Mouse (Mus musculus) intestine, embryonic 14.5 days (tissue): ENCODE measurements around the gene Tspan9. TPM values are rescaled to one million over a fixed set of nuclear protein-coding genes. Genes with fewer than 3 reads are reported as not detected.

ENCODE experiments used
- ATAC-seq: fragments of 200-750 bp; cut with Nextera tagmentation; replicated peaks from 2 replicates; pipeline ENCODE4 v1.8.0; 2017; ENCODE audit warnings: low read depth, moderate number of reproducible peaks, moderate TSS enrichment, moderate library complexity; ENCODE audit not compliant: low FRiP score, low TSS enrichment
- DNase-seq: peaks from one replicate; pipeline ENCODE4 v3.0.0-alpha.2; 2018; ENCODE audit warnings: low spot score
- H3K27ac ChIP-seq: fragments of 300-500 bp; sonication (generic); 2 replicates; pipeline ENCODE4 v1.5.1; 2014; ENCODE audit warnings: low read depth, mild to moderate bottlenecking, control low read depth
- H3K27me3 ChIP-seq: fragments of 300-500 bp; sonication (generic); replicated peaks from 2 replicates; pipeline ENCODE4 v1.6.1; 2014; ENCODE audit warnings: low read length, control low read depth; ENCODE audit not compliant: control insufficient read depth, insufficient read depth
- H3K36me3 ChIP-seq: fragments of 300-500 bp; sonication (generic); 2 replicates; pipeline ENCODE4 v1.6.1; 2014; ENCODE audit warnings: low read length, control low read depth; ENCODE audit not compliant: control insufficient read depth, insufficient read depth
- H3K4me1 ChIP-seq: fragments of 300-500 bp; sonication (generic); replicated peaks from 2 replicates; pipeline ENCODE4 v1.6.1; 2014; ENCODE audit warnings: low read length, control low read depth, mixed read lengths; ENCODE audit not compliant: control insufficient read depth, insufficient read depth
- H3K4me2 ChIP-seq: fragments of 300-500 bp; sonication (generic); 2 replicates; pipeline ENCODE4 v1.6.1; 2014; ENCODE audit warnings: low read length
- H3K4me3 ChIP-seq: fragments of 300-500 bp; sonication (generic); 2 replicates; pipeline ENCODE4 v1.5.1; 2014; ENCODE audit warnings: low read depth, low read length, control low read depth, mixed read lengths
- H3K9ac ChIP-seq: fragments of 300-500 bp; sonication (generic); 2 replicates; pipeline ENCODE4 v1.6.1; 2014; ENCODE audit warnings: mild to moderate bottlenecking, low read length
- H3K9me3 ChIP-seq: fragments of 300-500 bp; sonication (generic); 2 replicates; pipeline ENCODE4 v1.6.1; 2016; ENCODE audit warnings: low read length, control low read depth; ENCODE audit not compliant: control insufficient read depth
- WGBS: fragments of 180-500 bp; shearing (Covaris S2); extraction: QIAGEN DNeasy Blood & Tissue Kit; methylation state at CpG from one replicate; pipeline ENCODE4 v1.1.7; 2014; 5-methylcytosine and 5-hydroxymethylcytosine counted together
- polyA plus RNA-seq: library from polyadenylated mRNA; unstranded; fragments of >200 nt; fragmentation: Nextera tagmentation; extraction: Ambion mirVana; gene quantifications from 2 replicates; pipeline ENCODE4 v1.2.1, GENCODE M21; 2014

Tspan9 gene
- polyA plus RNA-seq, 1 experiment from 2014 or later = 113 TPM

- whole genome bisulfite sequencing = 83% methylated on average over 9 of the region's 9 CpGs
- Histone ChIP-seq H3K4me2 (no peak overlapping the region), H3K27ac (no peak overlapping the region), H3K9ac (no peak overlapping the region), H3K36me3 (no peaks in the 10 kb centered on the region), H3K4me3 (no peak overlapping the region), H3K4me1 (no peaks in the 10 kb centered on the region), H3K9me3 (no peaks in the 10 kb centered on the region), H3K27me3 (no peaks in the 10 kb centered on the region)
- ATAC-seq (no peak), DNase-seq (no peak)
These were observed 220.1 kb downstream of the Tspan9 start for GRCm38 (mm10) chr6:127923296-127923695.

GRCm38 (mm10) chr6:127921996-127922395 is 221.4 kb downstream of the Tspan9 start:
- Histone ChIP-seq H3K9me3 (no peaks in the 10 kb centered on the region), H3K4me1 (no peaks in the 10 kb centered on the region), H3K27ac (no peak overlapping the region), H3K27me3 (no peaks in the 10 kb centered on the region), H3K4me3 (no peak overlapping the region), H3K9ac (no peak overlapping the region), H3K36me3 (no peaks in the 10 kb centered on the region), H3K4me2 (no peak overlapping the region)
- DNase-seq (no peak), ATAC-seq (no peak)
- WGBS = 61% methylated on average over 9 of the region's 9 CpGs

GRCm38 (mm10) chr6:127920652-127921051 is 222.7 kb downstream of the Tspan9 start:
- Histone ChIP-seq H3K4me2 (no peak overlapping the region), H3K36me3 (no peaks in the 10 kb centered on the region; the same call in 1 of the 2 replicates), H3K9ac (no peak overlapping the region), H3K4me3 (no peak overlapping the region), H3K27me3 (no peaks in the 10 kb centered on the region), H3K4me1 (no peaks in the 10 kb centered on the region), H3K27ac (no peak overlapping the region), H3K9me3 (peaks cover 5% of the 10 kb centered on the region; the same call in 1 of the 2 replicates)
- WGBS = 11% methylated on average over 8 of the region's 8 CpGs
- ATAC-seq = no peak
- peak; percentile 93 for DNase-seq

GRCm38 (mm10) chr6:127919491-127919890 is 223.9 kb downstream of the Tspan9 start:
- DNase-seq (no peak), ATAC-seq (no peak)
- Histone ChIP-seq H3K4me2 (no peak overlapping the region), H3K27ac (no peak overlapping the region), H3K9me3 (peaks cover 5% of the 10 kb centered on the region; the same call in 1 of the 2 replicates), H3K4me3 (no peak overlapping the region), H3K9ac (no peak overlapping the region), H3K4me1 (no peaks in the 10 kb centered on the region), H3K36me3 (no peaks in the 10 kb centered on the region; the same call in 1 of the 2 replicates), H3K27me3 (no peaks in the 10 kb centered on the region)
- 87% methylated on average over 6 of the region's 6 CpGs for WGBS

GRCm38 (mm10) chr6:127917712-127918111 is 225.7 kb downstream of the Tspan9 start:
- Histone ChIP-seq H3K27ac (no peak overlapping the region), H3K4me3 (no peak overlapping the region), H3K27me3 (no peaks in the 10 kb centered on the region), H3K4me1 (no peaks in the 10 kb centered on the region), H3K9ac (no peak overlapping the region), H3K4me2 (no peak overlapping the region), H3K9me3 (peaks cover 5% of the 10 kb centered on the region; the same call in 1 of the 2 replicates), H3K36me3 (no peaks in the 10 kb centered on the region; the same call in 1 of the 2 replicates)
- DNase-seq (no peak), ATAC-seq (no peak)
- 73% methylated on average over 4 of the region's 4 CpGs for WGBS

GRCm38 (mm10) chr6:127916993-127917392 is 226.4 kb downstream of the Tspan9 start:
- no peaks in the 10 kb centered on the region for H3K4me1 ChIP-seq
- ATAC-seq (no peak), DNase-seq (no peak)
- no peaks in the 10 kb centered on the region; the same call in 1 of the 2 replicates for H3K36me3 ChIP-seq
- H3K9me3 ChIP-seq = peaks cover 5% of the 10 kb centered on the region; the same call in 1 of the 2 replicates
- no peaks in the 10 kb centered on the region for H3K27me3 ChIP-seq
- H3K9ac ChIP-seq = no peak overlapping the region
- no peak overlapping the region for H3K4me3 ChIP-seq
- no peak overlapping the region for H3K27ac ChIP-seq
- H3K4me2 ChIP-seq = no peak overlapping the region
- WGBS = 76% methylated on average over 3 of the region's 3 CpGs

- Histone ChIP-seq H3K9ac (no peak overlapping the region), H3K4me1 (no peaks in the 10 kb centered on the region), H3K4me3 (no peak overlapping the region), H3K27ac (no peak overlapping the region), H3K27me3 (no peaks in the 10 kb centered on the region), H3K4me2 (no peak overlapping the region), H3K36me3 (no peaks in the 10 kb centered on the region; the same call in 1 of the 2 replicates), H3K9me3 (peaks cover 5% of the 10 kb centered on the region; the same call in 1 of the 2 replicates)
- ATAC-seq (0 out of 2 replicates have a peak, but pooled peaks have one; percentile 12), DNase-seq (no peak)
- 96% methylated on average over 3 of the region's 3 CpGs for WGBS
These were observed 230.5 kb downstream of the Tspan9 start for GRCm38 (mm10) chr6:127912938-127913337.

- Histone ChIP-seq H3K27ac (no peak overlapping the region), H3K36me3 (no peaks in the 10 kb centered on the region; the same call in 1 of the 2 replicates), H3K4me2 (no peak overlapping the region), H3K27me3 (no peaks in the 10 kb centered on the region), H3K4me3 (no peak overlapping the region), H3K4me1 (no peaks in the 10 kb centered on the region), H3K9ac (no peak overlapping the region), H3K9me3 (peaks cover 5% of the 10 kb centered on the region; the same call in 1 of the 2 replicates)
- ATAC-seq (0 out of 2 replicates have a peak, but pooled peaks have one; percentile 43), DNase-seq (no peak)
- 54% methylated on average over 4 of the region's 4 CpGs for WGBS
These were observed 231.7 kb downstream of the Tspan9 start for GRCm38 (mm10) chr6:127911687-127912086.
